Mouse (Mus musculus): Measurements from ENCODE around the gene Msgn1. TPM values are rescaled to one million over a fixed set of nuclear protein-coding genes. Genes with fewer than 3 reads are reported as not detected.

The Msgn1 gene
- not detected in 2 replicates for polyA plus RNA-seq (2015; fragmentation: Nextera tagmentation; extraction: Ambion mirVana)

- H3K36me3 ChIP-seq, result no peaks in the 10 kb centered on the region
- no peak within 1 kb of the TSS for H3K27ac ChIP-seq (replicated peaks)
- ATAC-seq (ENCODE audit: low FRiP score, low read depth), result no peak
- H3K4me3 ChIP-seq, result no peak within 1 kb of the TSS
- H3K4me1 ChIP-seq (replicated peaks), result no peaks in the 10 kb centered on the region
- H3K4me2 ChIP-seq, result no peak within 1 kb of the TSS
- H3K9me3 ChIP-seq, result no peaks in the 10 kb centered on the region
- H3K9ac ChIP-seq, result no peak within 1 kb of the TSS
- H3K27me3 ChIP-seq, result no peaks in the 10 kb centered on the region
- 65% methylated on average over 5 of the region's 5 CpGs for WGBS
Measured at GRCm38 (mm10) chr12:11208872-11209271, at the start of gene Msgn1. Gene Msgn1, minus strand, starts transcription at chr12:11208972.

- H3K27ac ChIP-seq (replicated peaks), result no peak overlapping the region
- WGBS, result 81% methylated on average over 3 of the region's 3 CpGs
- H3K4me1 ChIP-seq (replicated peaks), result no peaks in the 10 kb centered on the region
- H3K36me3 ChIP-seq, result no peaks in the 10 kb centered on the region
- H3K27me3 ChIP-seq, result no peaks in the 10 kb centered on the region
- H3K9ac ChIP-seq, result no peak overlapping the region
- no peak for ATAC-seq (ENCODE audit: low FRiP score, low read depth)
- no peak overlapping the region for H3K4me3 ChIP-seq
- no peak overlapping the region for H3K4me2 ChIP-seq
- no peaks in the 10 kb centered on the region for H3K9me3 ChIP-seq
Measured at GRCm38 (mm10) chr12:11250322-11250721, 41.5 kb upstream of the Msgn1 start.

GRCm38 (mm10) chr12:11247460-11247859 is 38.7 kb upstream of the Msgn1 start:
- no peak overlapping the region for H3K9ac ChIP-seq
- ATAC-seq (ENCODE audit: low FRiP score, low read depth), result no peak
- 95% methylated on average over 1 of the region's 1 CpGs for WGBS

GRCm38 (mm10) chr12:11235996-11236395 is 27.2 kb upstream of the Msgn1 start:
- no peaks in the 10 kb centered on the region for H3K36me3 ChIP-seq
- H3K4me3 ChIP-seq, result no peak overlapping the region
- no peak overlapping the region for H3K27ac ChIP-seq (replicated peaks)
- H3K27me3 ChIP-seq, result no peaks in the 10 kb centered on the region
- no peak for ATAC-seq (ENCODE audit: low FRiP score, low read depth)
- no peak overlapping the region for H3K9ac ChIP-seq
- no peaks in the 10 kb centered on the region for H3K4me1 ChIP-seq (replicated peaks)
- 74% methylated on average over 2 of the region's 2 CpGs for WGBS
- H3K4me2 ChIP-seq, result no peak overlapping the region
- H3K9me3 ChIP-seq, result no peaks in the 10 kb centered on the region

More at GRCm38 (mm10) chr12:11247460-11247859, 38.7 kb upstream of the Msgn1 start:
- no peak overlapping the region for H3K27ac ChIP-seq (replicated peaks)
- no peaks in the 10 kb centered on the region for H3K36me3 ChIP-seq
- H3K4me2 ChIP-seq, result no peak overlapping the region
- H3K4me1 ChIP-seq (replicated peaks), result no peaks in the 10 kb centered on the region
- H3K9me3 ChIP-seq, result no peaks in the 10 kb centered on the region
- H3K4me3 ChIP-seq, result no peak overlapping the region
- H3K27me3 ChIP-seq, result no peaks in the 10 kb centered on the region

- no peaks in the 10 kb centered on the region for H3K27me3 ChIP-seq
- H3K36me3 ChIP-seq, result no peaks in the 10 kb centered on the region
- no peak overlapping the region for H3K9ac ChIP-seq
- no peak for ATAC-seq (ENCODE audit: low FRiP score, low read depth)
- H3K4me3 ChIP-seq, result no peak overlapping the region
- H3K4me1 ChIP-seq (replicated peaks), result no peaks in the 10 kb centered on the region
- no peaks in the 10 kb centered on the region for H3K9me3 ChIP-seq
- H3K27ac ChIP-seq (replicated peaks), result no peak overlapping the region
- WGBS, result 73% methylated on average over 2 of the region's 2 CpGs
- no peak overlapping the region for H3K4me2 ChIP-seq
Measured at GRCm38 (mm10) chr12:11230267-11230666, 21.5 kb upstream of the Msgn1 start.

- Histone ChIP-seq H3K4me2 (no peak overlapping the region), H3K4me1 (replicated peaks) (peaks cover 8% of the 10 kb centered on the region; the same call in 1 of the 2 replicates), H3K9ac (no peak overlapping the region), H3K4me3 (no peak overlapping the region), H3K27me3 (no peaks in the 10 kb centered on the region), H3K9me3 (no peaks in the 10 kb centered on the region), H3K27ac (replicated peaks) (no peak overlapping the region), H3K36me3 (no peaks in the 10 kb centered on the region)
- 85% methylated on average over 5 of the region's 5 CpGs for WGBS
- no peak for ATAC-seq (ENCODE audit: low FRiP score, low read depth)
Measured at GRCm38 (mm10) chr12:11226529-11227268, 17.9 kb upstream of the Msgn1 start.

- Histone ChIP-seq H3K36me3 (no peaks in the 10 kb centered on the region), H3K27ac (replicated peaks) (no peak overlapping the region), H3K9me3 (no peaks in the 10 kb centered on the region), H3K27me3 (no peaks in the 10 kb centered on the region), H3K4me2 (no peak overlapping the region), H3K4me1 (replicated peaks) (peaks cover 12% of the 10 kb centered on the region; the same call in 1 of the 2 replicates), H3K9ac (no peak overlapping the region), H3K4me3 (no peak overlapping the region)
- ATAC-seq (ENCODE audit: low FRiP score, low read depth), result no peak
- WGBS, result 56% methylated on average over 1 of the region's 1 CpGs
Measured at GRCm38 (mm10) chr12:11226123-11226522, 17.4 kb upstream of the Msgn1 start.

- H3K4me1 ChIP-seq (replicated peaks), result peaks cover 12% of the 10 kb centered on the region; the same call in 1 of the 2 replicates
- WGBS, result 8% methylated on average over 5 of the region's 5 CpGs
- H3K27ac ChIP-seq (replicated peaks), result no peak overlapping the region
- no peak overlapping the region for H3K4me3 ChIP-seq
- no peak overlapping the region for H3K9ac ChIP-seq
- no peaks in the 10 kb centered on the region for H3K36me3 ChIP-seq
- no peak for ATAC-seq (ENCODE audit: low FRiP score, low read depth)
- H3K9me3 ChIP-seq, result no peaks in the 10 kb centered on the region
- no peak overlapping the region for H3K4me2 ChIP-seq
- H3K27me3 ChIP-seq, result no peaks in the 10 kb centered on the region
Measured at GRCm38 (mm10) chr12:11224722-11225121, 15.9 kb upstream of the Msgn1 start.

GRCm38 (mm10) chr12:11223090-11223489 is 14.3 kb upstream of the Msgn1 start:
- Histone ChIP-seq H3K4me3 (no peak overlapping the region), H3K4me2 (no peak overlapping the region), H3K27me3 (no peaks in the 10 kb centered on the region), H3K9ac (no peak overlapping the region), H3K36me3 (no peaks in the 10 kb centered on the region), H3K9me3 (no peaks in the 10 kb centered on the region), H3K4me1 (replicated peaks) (peaks cover 12% of the 10 kb centered on the region; the same call in 1 of the 2 replicates), H3K27ac (replicated peaks) (no peak overlapping the region)
- 93% methylated on average over 10 of the region's 10 CpGs for WGBS
- ATAC-seq (ENCODE audit: low FRiP score, low read depth), result no peak

GRCm38 (mm10) chr12:11222566-11222965 is 13.8 kb upstream of the Msgn1 start:
- 76% methylated on average over 3 of the region's 3 CpGs for WGBS
- Histone ChIP-seq H3K27ac (replicated peaks) (no peak overlapping the region), H3K9me3 (no peaks in the 10 kb centered on the region), H3K4me1 (replicated peaks) (peaks cover 12% of the 10 kb centered on the region; the same call in 1 of the 2 replicates), H3K36me3 (no peaks in the 10 kb centered on the region), H3K9ac (no peak overlapping the region), H3K4me2 (no peak overlapping the region), H3K27me3 (no peaks in the 10 kb centered on the region), H3K4me3 (no peak overlapping the region)
- no peak for ATAC-seq (ENCODE audit: low FRiP score, low read depth)

- WGBS, result 46% methylated on average over 20 of the region's 20 CpGs
- no peaks in the 10 kb centered on the region for H3K9me3 ChIP-seq
- no peaks in the 10 kb centered on the region for H3K27me3 ChIP-seq
- no peak overlapping the region for H3K9ac ChIP-seq
- no peaks in the 10 kb centered on the region for H3K36me3 ChIP-seq
- 0 out of 2 replicates have a peak overlapping the region, but pooled peaks have one; percentile 39 for H3K27ac ChIP-seq (replicated peaks)
- H3K4me3 ChIP-seq, result no peak overlapping the region
- peak; percentile 77 for ATAC-seq (ENCODE audit: low FRiP score, low read depth)
- H3K4me1 ChIP-seq (replicated peaks), result peaks cover 12% of the 10 kb centered on the region; the same call in 1 of the 2 replicates
- H3K4me2 ChIP-seq, result no peak overlapping the region; the same call in 1 of the 2 replicates
Measured at GRCm38 (mm10) chr12:11221524-11222330, 13.0 kb upstream of the Msgn1 start.

- H3K27ac ChIP-seq (replicated peaks), result no peak overlapping the region
- H3K4me3 ChIP-seq, result no peak overlapping the region
- no peaks in the 10 kb centered on the region for H3K36me3 ChIP-seq
- H3K4me1 ChIP-seq (replicated peaks), result peaks cover 9% of the 10 kb centered on the region; the same call in 1 of the 2 replicates
- H3K27me3 ChIP-seq, result no peaks in the 10 kb centered on the region
- WGBS, result 83% methylated on average over 7 of the region's 7 CpGs
- no peak overlapping the region for H3K4me2 ChIP-seq
- no peaks in the 10 kb centered on the region for H3K9me3 ChIP-seq
- no peak overlapping the region for H3K9ac ChIP-seq
- ATAC-seq (ENCODE audit: low FRiP score, low read depth), result no peak
Measured at GRCm38 (mm10) chr12:11217726-11218250, 9.0 kb upstream of the Msgn1 start.
